Mouse (Mus musculus) cerebellum, adult (tissue): ENCODE data around the gene Ubr4.
"Not testable (repeated sequence)": the region's sequence is repeated elsewhere in the genome, so short reads cannot be mapped to it uniquely, and the experiment has no call there.

ENCODE experiments used
- ATAC-seq: cut with Nextera tagmentation; 2 replicates; pipeline ENCODE4 v1.9.2; 2017; ENCODE audit warnings: mild to moderate bottlenecking, moderate library complexity, mixed read lengths; ENCODE audit not compliant: insufficient number of reproducible peaks, low FRiP score, low TSS enrichment

Ubr4 gene

GRCm38 (mm10) chr4:139511557-139511956, 159.1 kb downstream of the Ubr4 start:
- no peak for ATAC-seq

GRCm38 (mm10) chr4:139512985-139513384, 160.6 kb downstream of the Ubr4 start:
- ATAC-seq: no peak

GRCm38 (mm10) chr4:139519221-139519620, 166.8 kb downstream of the Ubr4 start:
- no peak for ATAC-seq

GRCm38 (mm10) chr4:139521926-139522325, 169.5 kb downstream of the Ubr4 start:
- ATAC-seq: no peak

GRCm38 (mm10) chr4:139526475-139526874, 174.1 kb downstream of the Ubr4 start:
- no peak for ATAC-seq

- ATAC-seq: not testable (repeated sequence)
Observed at GRCm38 (mm10) chr4:139530248-139530647, 177.8 kb downstream of the Ubr4 start, which contains the start of gene Iffo2. TSS of gene Iffo2 (plus strand) at chr4:139530548.

- ATAC-seq: no peak
Observed at GRCm38 (mm10) chr4:139532081-139532480, 179.7 kb downstream of the Ubr4 start.

- ATAC-seq: no peak
Observed at GRCm38 (mm10) chr4:139535127-139535695, 182.8 kb downstream of the Ubr4 start.

GRCm38 (mm10) chr4:139535719-139536118, 183.3 kb downstream of the Ubr4 start:
- ATAC-seq: no peak

- ATAC-seq: no peak; the same call in 1 of the 2 replicates
Observed at GRCm38 (mm10) chr4:139536706-139537105, 184.3 kb downstream of the Ubr4 start.
